Mouse (Mus musculus): ENCODE measurements around the gene Arpp19.

Arpp19 gene

GRCm38 (mm10) chr9:75037451-75038356 is at the start of gene Arpp19:
TSS of gene Arpp19 (plus strand) at chr9:75037614.
- in situ Hi-C loops (cut with MboI, MseI), result no loop called here

GRCm38 (mm10) chr9:74988893-74989460 is 48.4 kb upstream of the Arpp19 start:
- in situ Hi-C loops (cut with MboI, MseI), result no loop called here

- in situ Hi-C loops (cut with MboI, MseI), result no loop called here
Measured at GRCm38 (mm10) chr9:74989990-74990389, 47.4 kb upstream of the Arpp19 start.

- in situ Hi-C loops (cut with MboI, MseI), result no loop called here
Measured at GRCm38 (mm10) chr9:74994611-74995257, 42.7 kb upstream of the Arpp19 start.

GRCm38 (mm10) chr9:74996349-74996748 is 41.1 kb upstream of the Arpp19 start:
- in situ Hi-C loops (cut with MboI, MseI), result no loop called here

- in situ Hi-C loops (cut with MboI, MseI), result no loop called here
Measured at GRCm38 (mm10) chr9:74997976-74998375, 39.4 kb upstream of the Arpp19 start.

GRCm38 (mm10) chr9:75001006-75001405 is 36.4 kb upstream of the Arpp19 start:
- in situ Hi-C loops (cut with MboI, MseI), result no loop called here

- in situ Hi-C loops (cut with MboI, MseI), result no loop called here
Measured at GRCm38 (mm10) chr9:75001611-75002204, 35.7 kb upstream of the Arpp19 start.

- in situ Hi-C loops (cut with MboI, MseI), result no loop called here
Measured at GRCm38 (mm10) chr9:75002262-75002661, 35.2 kb upstream of the Arpp19 start.

GRCm38 (mm10) chr9:75004203-75004602 is 33.2 kb upstream of the Arpp19 start:
- in situ Hi-C loops (cut with MboI, MseI), result no loop called here

- in situ Hi-C loops (cut with MboI, MseI), result loop anchor here (10.0 kb wide), 1 partner anchor 622 kb away; no protein-coding TSS in a partner anchor
Measured at GRCm38 (mm10) chr9:75016591-75016990, 20.8 kb upstream of the Arpp19 start.

GRCm38 (mm10) chr9:75019181-75019580 is 18.2 kb upstream of the Arpp19 start:
- in situ Hi-C loops (cut with MboI, MseI), result loop anchor here (10.0 kb wide), 1 partner anchor 624 kb away; no protein-coding TSS in a partner anchor

GRCm38 (mm10) chr9:75019592-75019991 is 17.8 kb upstream of the Arpp19 start:
- in situ Hi-C loops (cut with MboI, MseI), result loop anchor here (10.0 kb wide), 1 partner anchor 625 kb away; no protein-coding TSS in a partner anchor

- in situ Hi-C loops (cut with MboI, MseI), result loop anchor here (10.0 kb wide), 1 partner anchor 776 kb away; no protein-coding TSS in a partner anchor
Measured at GRCm38 (mm10) chr9:75020561-75020960, 16.9 kb upstream of the Arpp19 start.

GRCm38 (mm10) chr9:75022546-75022945 is 14.9 kb upstream of the Arpp19 start:
- in situ Hi-C loops (cut with MboI, MseI), result loop anchor here (10.0 kb wide), 1 partner anchor 778 kb away; no protein-coding TSS in a partner anchor

- in situ Hi-C loops (cut with MboI, MseI), result loop anchor here (10.0 kb wide), 1 partner anchor 779 kb away; no protein-coding TSS in a partner anchor
Measured at GRCm38 (mm10) chr9:75023150-75023894, 14.1 kb upstream of the Arpp19 start.

GRCm38 (mm10) chr9:75024089-75024488 is 13.3 kb upstream of the Arpp19 start:
- in situ Hi-C loops (cut with MboI, MseI), result loop anchor here (10.0 kb wide), 1 partner anchor 779 kb away; no protein-coding TSS in a partner anchor

- in situ Hi-C loops (cut with MboI, MseI), result loop anchor here (10.0 kb wide), 1 partner anchor 781 kb away; no protein-coding TSS in a partner anchor
Measured at GRCm38 (mm10) chr9:75025689-75026088, 11.7 kb upstream of the Arpp19 start.

GRCm38 (mm10) chr9:75032408-75032807 is 5.0 kb upstream of the Arpp19 start:
- in situ Hi-C loops (cut with MboI, MseI), result no loop called here

GRCm38 (mm10) chr9:75033141-75033540 is 4.3 kb upstream of the Arpp19 start:
- in situ Hi-C loops (cut with MboI, MseI), result no loop called here

- in situ Hi-C loops (cut with MboI, MseI), result no loop called here
Measured at GRCm38 (mm10) chr9:75034691-75035090, 2.7 kb upstream of the Arpp19 start.

Measured in regulatory T cell (primary cell).